ENCODE assay signal across 35 mouse cellular contexts in genomic region chr15:57457374-57457773, GRCm38 (mm10). TPM values are rescaled to one million over a fixed set of nuclear protein-coding genes. Genes with fewer than 3 reads are reported as not detected.
DNase-seq lines count a peak whose midpoint lies in the region; ATAC-seq and TF ChIP-seq lines count a peak whose summit lies in the region.
"Had no signal": no experiment of that assay in that cellular context is flagged by ENCODE, and none has a peak within 500 bp of the region (broad histone marks: within the 10 kb centered on the region; RNA-seq: fewer than 3 reads in every experiment).

No protein-coding gene starts in this region.

- no peak overlapping the region for H3K27ac ChIP-seq in lung, postnatal 0 days (ENCODE audit: low read length)
- H3K27ac ChIP-seq: embryonic facial prominence, embryonic 12.5 days; forebrain, embryonic 15.5 days; heart, adult 2 months; heart, embryonic 13.5 days; hindbrain, postnatal 0 days; liver, embryonic 12.5 days; midbrain, embryonic 12.5 days; stomach, postnatal 0 days had no signal

- no peak for ATAC-seq in lung, postnatal 0 days
- ATAC-seq: forebrain, embryonic 15.5 days; hindbrain, postnatal 0 days; intestine, embryonic 16.5 days; liver, embryonic 12.5 days had no signal

- H3K9ac ChIP-seq in lung, postnatal 0 days (replicated peaks; ENCODE audit: low read depth) = no peak overlapping the region
- H3K9ac ChIP-seq: embryonic facial prominence, embryonic 12.5 days; forebrain, embryonic 15.5 days; heart, embryonic 13.5 days; liver, embryonic 12.5 days; midbrain, embryonic 12.5 days had no signal

- no peaks in the 10 kb centered on the region for H3K36me3 ChIP-seq in lung, postnatal 0 days (ENCODE audit: insufficient read depth, low read length)
- H3K36me3 ChIP-seq: embryonic facial prominence, embryonic 12.5 days; forebrain, embryonic 15.5 days; heart, embryonic 13.5 days; liver, embryonic 12.5 days; midbrain, embryonic 12.5 days had no signal

- no peaks in the 10 kb centered on the region for H3K27me3 ChIP-seq in lung, postnatal 0 days (replicated peaks; ENCODE audit: insufficient read depth, low read length)
- H3K27me3 ChIP-seq: embryonic facial prominence, embryonic 12.5 days; forebrain, embryonic 15.5 days; heart, embryonic 13.5 days; liver, embryonic 12.5 days; midbrain, embryonic 12.5 days had no signal

- H3K4me2 ChIP-seq in lung, postnatal 0 days (replicated peaks; ENCODE audit: low read depth, low read length) = no peak overlapping the region
- H3K4me2 ChIP-seq: embryonic facial prominence, embryonic 12.5 days; forebrain, embryonic 15.5 days; heart, embryonic 13.5 days; liver, embryonic 12.5 days; midbrain, embryonic 12.5 days had no signal

- no peak for TF ChIP-seq EP300 in lung, postnatal 0 days (IDR thresholded peaks at IDR 0.05)

- WGBS in lung, postnatal 0 days = 44% methylated on average over 2 of the region's 2 CpGs

- no peak for TF ChIP-seq CTCF in lung, postnatal 0 days (IDR thresholded peaks at IDR 0.05)

- no peaks in the 10 kb centered on the region for H3K4me1 ChIP-seq in lung, postnatal 0 days (ENCODE audit: insufficient read depth, low read depth, low read length)
- H3K4me1 ChIP-seq: embryonic facial prominence, embryonic 12.5 days; forebrain, embryonic 15.5 days; heart, embryonic 13.5 days; liver, embryonic 12.5 days; midbrain, embryonic 12.5 days had no signal

- DNase-seq in left cerebral cortex, postnatal 14 days (ENCODE audit: low spot score in 2 of 2) = peak; percentile 6 to 49
- DNase-seq in left cerebral cortex, adult 11 months (ENCODE audit: low spot score) = no peak
- DNase-seq in lung, postnatal 0 days (ENCODE audit: low spot score) = peak; percentile 15
- no peak for DNase-seq in lung, adult 18-20 months
- DNase-seq in NIH3T3 (ENCODE audit: low read depth) = peak; percentile 25
- DNase-seq in c-Kit-positive CD71-negative TER-119-negative erythroid progenitor cells, embryonic 14.5 days (ENCODE audit: low read depth) = peak; percentile 2
- no peak for DNase-seq in urinary bladder, postnatal 10 days (ENCODE audit: low spot score)
- no peak for DNase-seq in urinary bladder, postnatal 25 days (ENCODE audit: low spot score)
- DNase-seq: adrenal gland, postnatal 36 days; cerebellum, adult 11-12 months; cerebellum, postnatal 10 days; gastrocnemius, postnatal 25 days; heart, adult 2 months; heart, postnatal 14 days; kidney, postnatal 36 days; lung, postnatal 14 days; thymus, adult 2 months had no signal

- no peaks in the 10 kb centered on the region for H3K9me3 ChIP-seq in lung, postnatal 0 days (ENCODE audit: low read length)
- H3K9me3 ChIP-seq: embryonic facial prominence, embryonic 12.5 days; forebrain, embryonic 15.5 days; heart, embryonic 13.5 days; liver, embryonic 12.5 days; midbrain, embryonic 12.5 days had no signal

- intact Hi-C loops in left cerebral cortex, postnatal 14 days (cut with DNase I) = no loop called here

- no peak overlapping the region for H3K4me3 ChIP-seq in lung, postnatal 0 days (ENCODE audit: low read depth, low read length)
- H3K4me3 ChIP-seq: embryonic facial prominence, embryonic 12.5 days; erythroblast, embryonic 14.5 days; forebrain, embryonic 15.5 days; heart, adult 2 months; heart, embryonic 13.5 days; liver, embryonic 12.5 days; midbrain, embryonic 12.5 days had no signal

RNA-seq across cellular contexts. Expression of gene Slc22a22, which starts 20.1 kb away (rescaled TPM):
- total RNA-seq in left cerebral cortex, postnatal 14 days (2021) = not detected
- 0.13 TPM in 1 of 2 replicates, not detected in the other for polyA plus RNA-seq in lung, postnatal 0 days (2015; fragmentation: Nextera tagmentation; extraction: Ambion mirVana)
- total RNA-seq: adrenal gland, adult 18-20 months; adrenal gland, postnatal 36 days; gastrocnemius, postnatal 25 days; heart, adult 2 months; heart, postnatal 14 days; hindbrain, postnatal 0 days; layer of hippocampus, adult 8-10 months; left cerebral cortex, adult 18-20 months; megakaryocyte, adult 5-6 weeks had no signal
- polyA plus RNA-seq: C2C12; cortical plate, adult 2 months; embryonic facial prominence, embryonic 12.5 days; erythroblast, embryonic 14.5 days; forebrain, embryonic 15.5 days; heart, adult 2 months; heart, embryonic 13.5 days; hindbrain, embryonic 11.5 days; hindbrain, postnatal 0 days; intestine, embryonic 16.5 days; limb, embryonic 11.5 days; liver, embryonic 12.5 days; midbrain, embryonic 12.5 days; neural tube, embryonic 11.5 days; stomach, postnatal 0 days; thymus, adult 2 months had no signal

Comparison
In these comparisons a context has a peak if more than half of its experiments do, and no peak if none do; other contexts are left out.
1. DNase-seq: peak in left cerebral cortex, postnatal 14 days (2 of 2), lung, postnatal 0 days (single experiment), NIH3T3 (single experiment) and c-Kit-positive CD71-negative TER-119-negative erythroid progenitor cells, embryonic 14.5 days (single experiment); none in left cerebral cortex, adult 11 months (single experiment), lung, adult 18-20 months (0 of 2), urinary bladder, postnatal 10 days (single experiment) and urinary bladder, postnatal 25 days (single experiment).